ENCODE assay signal across 8 mouse cellular contexts in genomic region chr8:77517301-77518200, GRCm38 (mm10). TPM values are rescaled to one million over a fixed set of nuclear protein-coding genes. Genes with fewer than 3 reads are reported as not detected.
DNase-seq lines count a peak whose midpoint lies in the region; ATAC-seq and TF ChIP-seq lines count a peak whose summit lies in the region.

TSS of gene Arhgap10 (minus strand) at chr8:77517953.

- peak within 1 kb of the TSS; percentile 98 for H3K4me2 ChIP-seq in forebrain, postnatal 0 days (ENCODE audit: low read depth)

- H3K36me3 ChIP-seq in MEL (ENCODE audit: control insufficient read depth in 1 of 2, insufficient read depth in 2 of 2, low read length in 2 of 2): peaks cover 0 to 13% of the 10 kb centered on the region in 2 experiments; a peak in 2 of 4 replicates
- no peaks in the 10 kb centered on the region for H3K36me3 ChIP-seq in forebrain, postnatal 0 days (ENCODE audit: insufficient read depth)

- H3K79me2 ChIP-seq in MEL (ENCODE audit: control insufficient read depth, insufficient read depth, low read length, poor library complexity): peaks cover 48% of the 10 kb centered on the region

- peak within 1 kb of the TSS; percentile 96 for H3K9ac ChIP-seq in MEL (ENCODE audit: control insufficient read depth, low read depth, low read length, poor library complexity, severe bottlenecking)
- peak within 1 kb of the TSS; percentile 56 for H3K9ac ChIP-seq in forebrain, postnatal 0 days

- H3K4me3 ChIP-seq in MEL (ENCODE audit: control insufficient read depth in 1 of 2, insufficient read depth in 1 of 2, low read depth in 2 of 2, low read length in 2 of 2): peak within 1 kb of the TSS; percentile 91 to 97
- H3K4me3 ChIP-seq in forebrain, postnatal 0 days (ENCODE audit: low read depth, low read length): peak within 1 kb of the TSS; percentile 55

- TF ChIP-seq EP300 in MEL (IDR thresholded peaks at IDR 0.05; ENCODE audit: low read depth in 1 of 2, low read length in 2 of 2): no peak; a peak in 1 of 4 replicates

- ATAC-seq in forebrain, postnatal 0 days: peak; percentile 90

- H3K27me3 ChIP-seq in MEL (ENCODE audit: control insufficient read depth in 1 of 2, insufficient read depth in 2 of 2, low read length in 2 of 2): no peaks in the 10 kb centered on the region
- no peaks in the 10 kb centered on the region for H3K27me3 ChIP-seq in forebrain, postnatal 0 days (ENCODE audit: insufficient read depth, low read length)

- TF ChIP-seq RAD21 in MEL (IDR thresholded peaks at IDR 0.05; ENCODE audit: low read depth, low read length): no peak

- H3K27ac ChIP-seq in MEL (ENCODE audit: control insufficient read depth, low read depth, low read length): peak within 1 kb of the TSS; percentile 94
- 0 out of 2 replicates have a peak within 1 kb of the TSS, but pooled peaks have one; percentile 9 for H3K27ac ChIP-seq in forebrain, postnatal 0 days (ENCODE audit: low read depth, low read length)

- H3K9me3 ChIP-seq in MEL (replicated peaks; ENCODE audit: insufficient read depth, low read length): no peaks in the 10 kb centered on the region
- no peaks in the 10 kb centered on the region for H3K9me3 ChIP-seq in forebrain, postnatal 0 days (ENCODE audit: low read length)

- peaks cover 0 to 16% of the 10 kb centered on the region in 2 experiments; a peak in 2 of 4 replicates for H3K4me1 ChIP-seq in MEL (ENCODE audit: control insufficient read depth in 1 of 2, insufficient read depth in 2 of 2, low read length in 2 of 2)
- H3K4me1 ChIP-seq in forebrain, postnatal 0 days (ENCODE audit: insufficient read depth): peaks cover 7% of the 10 kb centered on the region; the same call in 1 of the 2 replicates

- no peak for TF ChIP-seq CTCF in MEL (IDR thresholded peaks at IDR 0.05 in 2 of 3, conservative IDR thresholded peaks at IDR 0.05 in 1 of 3; ENCODE audit: control insufficient read depth in 1 of 3, insufficient read depth in 1 of 3, low read depth in 2 of 3, low read length in 3 of 3, poor library complexity in 1 of 3, severe bottlenecking in 1 of 3)
- TF ChIP-seq CTCF in forebrain, postnatal 0 days (IDR thresholded peaks at IDR 0.05; ENCODE audit: low read depth): no peak

- WGBS in forebrain, postnatal 0 days: 4% methylated on average over 64 of the region's 95 CpGs

- TF ChIP-seq POLR2A in MEL (IDR thresholded peaks at IDR 0.05; ENCODE audit: control insufficient read depth in 1 of 2, insufficient read depth in 1 of 2, low read depth in 1 of 2, low read length in 2 of 2, poor library complexity in 1 of 2): peak; percentile 61 to 90; a peak in 3 of 4 replicates

- peak; percentile 90 for DNase-seq in MEL (ENCODE audit: low read depth, low spot score)
- DNase-seq in cerebellum, adult 11-12 months: peak; percentile 79
- DNase-seq in forebrain, postnatal 0 days: peak; percentile 63
- peak; percentile 87 for DNase-seq in heart, postnatal 4 days
- peak; percentile 53 to 64 for DNase-seq in layer of hippocampus, postnatal 10 days (ENCODE audit: low spot score in 2 of 2)
- peak; percentile 83 for DNase-seq in lung, postnatal 25 days (ENCODE audit: low spot score)
- peak; percentile 50 for DNase-seq in retina, adult 2 months (ENCODE audit: low read depth, low spot score)
- peak; percentile 86 to 91 for DNase-seq in thymus, postnatal 36 days

TF ChIP-seq in MEL, 35 proteins besides CTCF, POLR2A, EP300 and RAD21:
- TF ChIP-seq MAFK (IDR thresholded peaks at IDR 0.05; ENCODE audit: borderline replicate concordance, low read depth, low read length): no peak
- TF ChIP-seq ELF1 (IDR thresholded peaks at IDR 0.05; ENCODE audit: low read depth, low read length): 0 out of 2 replicates have a peak, but pooled peaks have one; percentile 15
- peak; percentile 61 for TF ChIP-seq HCFC1 (IDR thresholded peaks at IDR 0.05; ENCODE audit: low read depth, low read length)
- TF ChIP-seq NELFE (IDR thresholded peaks at IDR 0.05; ENCODE audit: low read depth, low read length): peak; percentile 79
- TF ChIP-seq MYB (IDR thresholded peaks at IDR 0.05; ENCODE audit: low read depth, low read length): no peak
- 0 out of 2 replicates have a peak, but pooled peaks have one; percentile 61 for TF ChIP-seq ZMIZ1 (IDR thresholded peaks at IDR 0.05; ENCODE audit: low read depth, low read length)
- 0 out of 2 replicates have a peak, but pooled peaks have one; percentile 24 for TF ChIP-seq TCF12 (IDR thresholded peaks at IDR 0.05; ENCODE audit: low read depth, low read length)
- TF ChIP-seq NRF1 (IDR thresholded peaks at IDR 0.05; ENCODE audit: insufficient read depth, low read depth, low read length, poor library complexity, severe bottlenecking): peak; percentile 57; the same call in 1 of the 2 replicates
- TF ChIP-seq POLR2AphosphoS2 (IDR thresholded peaks at IDR 0.05; ENCODE audit: low read length): peak; percentile 70
- TF ChIP-seq SMC3 (IDR thresholded peaks at IDR 0.05; ENCODE audit: low read depth, low read length): no peak
- TF ChIP-seq MAX (IDR thresholded peaks at IDR 0.05; ENCODE audit: low read length): peak; percentile 56; the same call in 1 of the 2 replicates
- TF ChIP-seq CHD2 (IDR thresholded peaks at IDR 0.05; ENCODE audit: low read length): no peak
- peak; percentile 83; the same call in 1 of the 2 replicates for TF ChIP-seq CHD1 (IDR thresholded peaks at IDR 0.05; ENCODE audit: low read depth, low read length)
- peak; percentile 48 for TF ChIP-seq MXI1 (IDR thresholded peaks at IDR 0.05; ENCODE audit: low read depth, low read length)
- TF ChIP-seq KAT2A (conservative IDR thresholded peaks at IDR 0.05; ENCODE audit: low read depth, low read length): no peak
- peak; percentile 49; the same call in 1 of the 2 replicates for TF ChIP-seq MAZ (IDR thresholded peaks at IDR 0.05; ENCODE audit: low read depth, low read length)
- TF ChIP-seq SIN3A (IDR thresholded peaks at IDR 0.05; ENCODE audit: low read length): peak; percentile 10; the same call in 1 of the 2 replicates
- TF ChIP-seq E2F4 (IDR thresholded peaks at IDR 0.05; ENCODE audit: borderline replicate concordance, low read depth, low read length): no peak
- TF ChIP-seq JUND (IDR thresholded peaks at IDR 0.05; ENCODE audit: low read depth, low read length): no peak

RNA-seq across cellular contexts. Expression of gene Arhgap10, which starts in this region (rescaled TPM):
- total RNA-seq in MEL (2012; rRNA removed): 11.8 and 13.1 TPM in 2 replicates
- polyA plus RNA-seq in MEL (2012; ENCODE audit: insufficient read depth in 1 of 2, insufficient read length in 2 of 2, low read depth in 1 of 2, low replicate concordance in 2 of 2, missing spikeins in 1 of 2): 10 to 100 TPM in 1 of 2 experiments, not detected in 1; 22.8 TPM
- 4.5 and 5.1 TPM in 2 replicates for total RNA-seq in forebrain, postnatal 0 days (2014; rRNA removed)
- polyA plus RNA-seq in forebrain, postnatal 0 days (2015; fragmentation: Nextera tagmentation; extraction: Ambion mirVana): 2.7 and 3.3 TPM in 2 replicates
- 10 to 100 TPM; 50.3 to 51.3 TPM for total RNA-seq in heart, postnatal 4 days (2021)
- total RNA-seq in layer of hippocampus, postnatal 10 days (2021): 1 to 10 TPM; 8.0 to 8.8 TPM

Comparison
In these comparisons a context has a peak if more than half of its experiments do, and no peak if none do; other contexts are left out.
1. Peak in every context shown above with its lines: DNase-seq, ATAC-seq, H3K4me3 ChIP-seq and H3K27ac ChIP-seq.